8 mouse cellular contexts compared by ENCODE assay signal in genomic region chr7:118584257-118584907, GRCm38 (mm10). TPM values are rescaled to one million over a fixed set of nuclear protein-coding genes. Genes with fewer than 3 reads are reported as not detected.
DNase-seq lines count a peak whose midpoint lies in the region; ATAC-seq and TF ChIP-seq lines count a peak whose summit lies in the region.

Gene Tmc7, minus strand, starts transcription at chr7:118584736.

- no peaks in the 10 kb centered on the region for H3K79me2 ChIP-seq in C2C12 (ENCODE audit: control insufficient read depth, insufficient read depth)

- H3K27ac ChIP-seq in embryonic facial prominence, embryonic 14.5 days (replicated peaks; ENCODE audit: low read depth, low read length), result no peak within 1 kb of the TSS
- no peak within 1 kb of the TSS for H3K27ac ChIP-seq in kidney, embryonic 16.5 days (ENCODE audit: low read length)
- H3K27ac ChIP-seq in liver, embryonic 13.5 days, result no peak within 1 kb of the TSS
- peak within 1 kb of the TSS; percentile 48 for H3K27ac ChIP-seq in neural tube, embryonic 14.5 days (ENCODE audit: low read depth, low read length)
- no peak within 1 kb of the TSS for H3K27ac ChIP-seq in thymus, adult 2 months (ENCODE audit: control insufficient read depth, insufficient read depth, low read length)

- DNase-seq in brain, adult 2 months (ENCODE audit: low read depth, low spot score), result peak; percentile 89
- peak; percentile 83 for DNase-seq in embryonic facial prominence, embryonic 14.5 days (ENCODE audit: low spot score)
- DNase-seq in heart, adult 9 months (ENCODE audit: low spot score in 2 of 2), result peak; percentile 23 to 32
- DNase-seq in liver, embryonic 13.5 days, result no peak
- peak; percentile 69 for DNase-seq in thymus, adult 2 months

- no peak within 1 kb of the TSS for H3K4me3 ChIP-seq in C2C12 (ENCODE audit: insufficient read depth, poor library complexity, severe bottlenecking)
- H3K4me3 ChIP-seq in embryonic facial prominence, embryonic 14.5 days (ENCODE audit: low read depth, low read length), result peak within 1 kb of the TSS; percentile 70
- peak within 1 kb of the TSS; percentile 63 for H3K4me3 ChIP-seq in kidney, embryonic 16.5 days (ENCODE audit: low read length)
- H3K4me3 ChIP-seq in liver, embryonic 13.5 days (replicated peaks), result peak within 1 kb of the TSS; percentile 61
- peak within 1 kb of the TSS; percentile 68 for H3K4me3 ChIP-seq in neural tube, embryonic 14.5 days (ENCODE audit: low read depth, low read length)
- peak within 1 kb of the TSS; percentile 41 for H3K4me3 ChIP-seq in thymus, adult 2 months (ENCODE audit: control insufficient read depth, insufficient read depth, low read length)

- 0 out of 2 replicates have a peak, but pooled peaks cover 2% of the 10 kb centered on the region for H3K4me1 ChIP-seq in embryonic facial prominence, embryonic 14.5 days (ENCODE audit: control insufficient read depth, insufficient read depth, low read length)
- no peaks in the 10 kb centered on the region for H3K4me1 ChIP-seq in kidney, embryonic 16.5 days (ENCODE audit: insufficient read depth, low read length)
- peaks cover 10% of the 10 kb centered on the region; the same call in 1 of the 2 replicates for H3K4me1 ChIP-seq in liver, embryonic 13.5 days (replicated peaks)
- H3K4me1 ChIP-seq in neural tube, embryonic 14.5 days (ENCODE audit: control insufficient read depth, insufficient read depth, low read length), result no peaks in the 10 kb centered on the region
- H3K4me1 ChIP-seq in thymus, adult 2 months (replicated peaks; ENCODE audit: control insufficient read depth, insufficient read depth, low read length), result 0 out of 2 replicates have a peak, but pooled peaks cover 4% of the 10 kb centered on the region

- H3K36me3 ChIP-seq in C2C12 (ENCODE audit: control insufficient read depth, insufficient read depth), result no peaks in the 10 kb centered on the region
- H3K36me3 ChIP-seq in embryonic facial prominence, embryonic 14.5 days (ENCODE audit: control insufficient read depth, insufficient read depth, low read length), result 0 out of 2 replicates have a peak, but pooled peaks cover 4% of the 10 kb centered on the region
- H3K36me3 ChIP-seq in kidney, embryonic 16.5 days (ENCODE audit: insufficient read depth, low read length), result no peaks in the 10 kb centered on the region
- H3K36me3 ChIP-seq in liver, embryonic 13.5 days, result no peaks in the 10 kb centered on the region
- no peaks in the 10 kb centered on the region for H3K36me3 ChIP-seq in neural tube, embryonic 14.5 days (ENCODE audit: control insufficient read depth, insufficient read depth, low read length)
- H3K36me3 ChIP-seq in thymus, adult 2 months (ENCODE audit: control insufficient read depth, insufficient read depth, low read length), result no peaks in the 10 kb centered on the region

- H3K27me3 ChIP-seq in C2C12 (ENCODE audit: control insufficient read depth, insufficient read depth, insufficient read length), result peaks cover 20% of the 10 kb centered on the region
- no peaks in the 10 kb centered on the region for H3K27me3 ChIP-seq in embryonic facial prominence, embryonic 14.5 days (replicated peaks; ENCODE audit: control insufficient read depth, insufficient read depth, low read length)
- no peaks in the 10 kb centered on the region for H3K27me3 ChIP-seq in kidney, embryonic 16.5 days (ENCODE audit: insufficient read depth, low read length)
- peaks cover 21% of the 10 kb centered on the region for H3K27me3 ChIP-seq in liver, embryonic 13.5 days
- H3K27me3 ChIP-seq in neural tube, embryonic 14.5 days (ENCODE audit: control insufficient read depth, insufficient read depth, low read length), result no peaks in the 10 kb centered on the region
- peaks cover 6% of the 10 kb centered on the region; the same call in 1 of the 2 replicates for H3K27me3 ChIP-seq in thymus, adult 2 months (ENCODE audit: control insufficient read depth, insufficient read depth, low read length)

- H3ac ChIP-seq in C2C12 (ENCODE audit: control insufficient read depth, insufficient read length, low read depth), result peak within 1 kb of the TSS; percentile 60

- 2% methylated on average over 14 of the region's 51 CpGs for WGBS in embryonic facial prominence, embryonic 14.5 days
- whole genome bisulfite sequencing in kidney, embryonic 16.5 days, result under 1% methylated on average over 40 of the region's 51 CpGs
- under 1% methylated on average over 51 of the region's 51 CpGs for WGBS in liver, embryonic 13.5 days (ENCODE audit: insufficient replicate concordance)
- WGBS in neural tube, embryonic 14.5 days, result under 1% methylated on average over 40 of the region's 51 CpGs
- 4% methylated on average over 51 of the region's 51 CpGs for WGBS in thymus, adult 2 months

- H3K79me3 ChIP-seq in C2C12 (ENCODE audit: low read depth), result no peaks in the 10 kb centered on the region

- no peak for TF ChIP-seq POLR2A in thymus, adult 2 months (IDR thresholded peaks at IDR 0.05; ENCODE audit: control insufficient read depth, extremely low read depth, insufficient read depth, low read length, poor library complexity)

- peak; percentile 90 for ATAC-seq in embryonic facial prominence, embryonic 14.5 days (ENCODE audit: low read depth)
- ATAC-seq in kidney, embryonic 16.5 days (ENCODE audit: low FRiP score, low TSS enrichment), result peak; percentile 88
- ATAC-seq in liver, embryonic 13.5 days (ENCODE audit: low read depth), result peak; percentile 58; the same call in 1 of the 2 replicates
- peak; percentile 93 for ATAC-seq in neural tube, embryonic 14.5 days (ENCODE audit: low read depth)

- H3K4me2 ChIP-seq in embryonic facial prominence, embryonic 14.5 days (ENCODE audit: low read depth, low read length), result peak within 1 kb of the TSS; percentile 94
- H3K4me2 ChIP-seq in kidney, embryonic 16.5 days (replicated peaks; ENCODE audit: low read depth, low read length), result peak within 1 kb of the TSS; percentile 96
- peak within 1 kb of the TSS; percentile 84 for H3K4me2 ChIP-seq in liver, embryonic 13.5 days
- H3K4me2 ChIP-seq in neural tube, embryonic 14.5 days (ENCODE audit: low read depth, low read length), result peak within 1 kb of the TSS; percentile 71

- 0 out of 2 replicates have a peak, but pooled peaks cover 4% of the 10 kb centered on the region for H3K9me3 ChIP-seq in embryonic facial prominence, embryonic 14.5 days (ENCODE audit: control insufficient read depth, low read length)
- H3K9me3 ChIP-seq in kidney, embryonic 16.5 days (ENCODE audit: low read length), result no peaks in the 10 kb centered on the region
- no peaks in the 10 kb centered on the region for H3K9me3 ChIP-seq in liver, embryonic 13.5 days (replicated peaks)
- H3K9me3 ChIP-seq in neural tube, embryonic 14.5 days (ENCODE audit: control insufficient read depth, low read length), result no peaks in the 10 kb centered on the region

- H3K9ac ChIP-seq in embryonic facial prominence, embryonic 14.5 days (ENCODE audit: low read depth, low read length), result peak within 1 kb of the TSS; percentile 86
- H3K9ac ChIP-seq in kidney, embryonic 16.5 days (replicated peaks; ENCODE audit: low read length), result peak within 1 kb of the TSS; percentile 74
- peak within 1 kb of the TSS; percentile 59 for H3K9ac ChIP-seq in liver, embryonic 13.5 days
- H3K9ac ChIP-seq in neural tube, embryonic 14.5 days (replicated peaks; ENCODE audit: low read depth, low read length), result peak within 1 kb of the TSS; percentile 75

- no peak for TF ChIP-seq CTCF in C2C12 (IDR thresholded peaks at IDR 0.05; ENCODE audit: control insufficient read depth, insufficient read depth, insufficient read length)
- TF ChIP-seq CTCF in thymus, adult 2 months (IDR thresholded peaks at IDR 0.05; ENCODE audit: borderline replicate concordance, control insufficient read depth, extremely low read depth, insufficient read depth, low read length, poor library complexity), result 0 out of 2 replicates have a peak, but pooled peaks have one; percentile 22

TF ChIP-seq in C2C12, 6 proteins besides CTCF, POLR2A, EP300 and RAD21:
- TF ChIP-seq MYOD1 (IDR thresholded peaks at IDR 0.05; ENCODE audit: control insufficient read depth, insufficient read length, low read depth) (no peak), FOSL1 (IDR thresholded peaks at IDR 0.05; ENCODE audit: insufficient read depth, low read length, poor library complexity, severe bottlenecking) (no peak), CEBPB (IDR thresholded peaks at IDR 0.05; ENCODE audit: low read depth) (no peak), USF1 (IDR thresholded peaks at IDR 0.05; ENCODE audit: low read depth) (no peak), MAX (IDR thresholded peaks at IDR 0.05) (no peak), MYOG (IDR thresholded peaks at IDR 0.05; ENCODE audit: control insufficient read depth, extremely low read depth, insufficient read length) (no peak)
TF ChIP-seq in C2C12: peak in this region for 0.

RNA-seq across cellular contexts. Expression of gene Tmc7, which starts in this region (rescaled TPM):
- not detected for polyA plus RNA-seq in C2C12 (2012; fragmentation: generic; extraction: Trizol)
- 5.9 and 7.2 TPM in 2 replicates for polyA plus RNA-seq in embryonic facial prominence, embryonic 14.5 days (2014; fragmentation: Nextera tagmentation; extraction: Ambion mirVana)
- 2.3 and 2.6 TPM in 2 replicates for polyA plus RNA-seq in kidney, embryonic 16.5 days (2015; fragmentation: Nextera tagmentation; extraction: Ambion mirVana)
- 0.18 and 0.24 TPM in 2 replicates for polyA plus RNA-seq in liver, embryonic 13.5 days (2015; fragmentation: Nextera tagmentation; extraction: Ambion mirVana)
- polyA plus RNA-seq in neural tube, embryonic 14.5 days (2014; fragmentation: Nextera tagmentation; extraction: Ambion mirVana), result 7.7 and 8.7 TPM in 2 replicates
- polyA plus RNA-seq in thymus, adult 2 months (2012; rRNA removed), result 0.18 and 0.26 TPM in 2 replicates

Comparison
In these comparisons a context has a peak if more than half of its experiments do, and no peak if none do; other contexts are left out.
1. Peak in ATAC-seq, H3K4me3 ChIP-seq, H3K9ac ChIP-seq and H3K4me2 ChIP-seq in liver, embryonic 13.5 days; RNA of the gene not detected or under 1 TPM.
2. Peak in DNase-seq and H3K4me3 ChIP-seq in thymus, adult 2 months; RNA of the gene not detected or under 1 TPM.